Mouse (Mus musculus): ENCODE data around the gene Cttnbp2nl. TPM values are rescaled to one million over a fixed set of nuclear protein-coding genes. Genes with fewer than 3 reads are reported as not detected.

Gene Cttnbp2nl
- polyA plus RNA-seq, 1 experiment from 2014 or later: 55.7 TPM

DNA sequence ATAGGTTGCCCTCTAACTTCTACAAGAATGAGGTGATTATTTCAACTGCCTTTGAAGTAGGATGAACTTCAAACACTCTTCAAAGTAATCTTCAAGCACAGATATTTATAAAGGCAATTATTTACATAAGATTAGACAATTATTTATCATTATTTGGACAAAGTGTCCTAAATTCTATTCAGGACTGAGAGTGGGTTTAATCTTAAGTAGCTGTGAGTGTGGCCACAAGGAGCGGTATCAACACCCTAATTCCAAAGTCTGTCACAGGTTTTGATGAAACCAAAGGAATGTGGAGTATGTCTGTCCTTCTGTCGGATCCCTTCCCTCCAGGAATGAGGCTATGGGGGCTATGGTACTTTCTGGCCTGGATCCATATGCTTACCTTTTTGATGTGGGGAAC is 38.0 kb downstream of the Cttnbp2nl start:
- Histone ChIP-seq H3K36me3 (ENCODE audit: control insufficient read depth, insufficient read depth, low read length) (peaks cover 4% of the 10 kb centered on the region; the same call in 1 of the 2 replicates), H3K4me3 (ENCODE audit: low read depth, low read length) (no peak overlapping the region), H3K9me3 (ENCODE audit: control insufficient read depth, low read length) (no peaks in the 10 kb centered on the region), H3K9ac (ENCODE audit: low read length) (no peak overlapping the region), H3K27me3 (ENCODE audit: control insufficient read depth, insufficient read depth, low read length) (no peaks in the 10 kb centered on the region), H3K27ac (ENCODE audit: low read depth, low read length) (no peak overlapping the region), H3K4me2 (ENCODE audit: low read depth) (no peak overlapping the region), H3K4me1 (ENCODE audit: control insufficient read depth, insufficient read depth, low read length) (no peaks in the 10 kb centered on the region)
- WGBS: 93% methylated on average over 2 of the region's 2 CpGs
- DNase-seq (ENCODE audit: low spot score) (no peak), ATAC-seq (ENCODE audit: insufficient read depth, low FRiP score, low TSS enrichment) (no peak)

DNA sequence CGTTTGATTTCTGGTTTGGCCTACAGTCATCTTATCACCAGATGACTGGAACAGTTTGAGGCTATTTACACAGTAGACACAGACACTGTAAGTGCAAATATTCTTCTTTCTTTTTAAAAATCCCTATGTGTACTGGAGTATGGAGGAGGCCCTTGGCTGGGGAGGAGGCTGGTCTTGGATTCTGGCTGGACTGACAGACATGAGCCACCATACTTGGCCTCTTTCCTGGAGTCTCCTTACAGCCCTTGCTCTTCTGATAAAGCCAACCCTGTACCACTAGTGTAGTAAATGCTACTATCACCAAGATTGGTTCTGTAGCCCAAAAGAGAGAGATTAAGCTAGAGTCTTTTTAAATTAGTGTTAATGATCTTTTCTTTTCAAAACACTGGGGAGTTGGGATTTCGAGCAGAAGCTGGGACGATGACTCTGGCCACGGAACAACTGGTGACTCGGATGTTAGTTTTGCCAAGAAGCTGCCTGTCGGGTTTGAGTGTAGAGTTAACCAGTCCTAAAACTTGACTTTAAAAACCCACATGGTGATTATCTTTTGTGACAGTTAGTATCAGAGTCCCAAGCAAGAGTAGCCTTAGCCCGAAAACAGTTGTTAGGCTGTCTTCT is 40.1 kb downstream of the Cttnbp2nl start:
- Histone ChIP-seq H3K4me3 (ENCODE audit: low read depth, low read length) (no peak overlapping the region), H3K9ac (ENCODE audit: low read length) (no peak overlapping the region), H3K4me2 (ENCODE audit: low read depth) (no peak overlapping the region), H3K36me3 (ENCODE audit: control insufficient read depth, insufficient read depth, low read length) (peaks cover 7% of the 10 kb centered on the region; the same call in 1 of the 2 replicates), H3K9me3 (ENCODE audit: control insufficient read depth, low read length) (no peaks in the 10 kb centered on the region), H3K27me3 (ENCODE audit: control insufficient read depth, insufficient read depth, low read length) (no peaks in the 10 kb centered on the region), H3K27ac (ENCODE audit: low read depth, low read length) (no peak overlapping the region), H3K4me1 (ENCODE audit: control insufficient read depth, insufficient read depth, low read length) (no peaks in the 10 kb centered on the region)
- ATAC-seq (ENCODE audit: insufficient read depth, low FRiP score, low TSS enrichment): no peak
- no peak for DNase-seq (ENCODE audit: low spot score)
- WGBS: 93% methylated on average over 7 of the region's 7 CpGs

DNA sequence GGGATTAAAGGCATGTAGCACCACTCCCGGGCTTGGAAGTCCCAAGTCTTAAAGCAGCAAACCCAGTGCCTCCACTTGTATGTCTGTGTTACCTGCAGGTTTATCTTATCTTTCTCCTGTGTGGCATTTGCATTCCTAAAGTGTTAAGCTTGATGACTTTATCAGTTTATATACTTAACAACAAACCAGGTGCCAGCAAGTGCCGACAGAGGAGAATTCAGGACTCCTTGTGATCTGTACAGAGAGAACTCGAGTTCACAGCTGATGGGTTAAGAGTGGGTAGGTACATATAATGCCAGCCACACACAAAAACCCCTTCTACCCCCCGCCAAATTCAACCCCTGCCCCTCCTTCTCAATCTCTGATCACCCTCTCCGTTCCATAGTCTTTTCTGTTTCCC is 41.1 kb downstream of the Cttnbp2nl start:
- WGBS: 90% methylated on average over 5 of the region's 5 CpGs
- Histone ChIP-seq H3K4me2 (ENCODE audit: low read depth) (no peak overlapping the region), H3K27ac (ENCODE audit: low read depth, low read length) (no peak overlapping the region), H3K9me3 (ENCODE audit: control insufficient read depth, low read length) (no peaks in the 10 kb centered on the region), H3K27me3 (ENCODE audit: control insufficient read depth, insufficient read depth, low read length) (no peaks in the 10 kb centered on the region), H3K4me3 (ENCODE audit: low read depth, low read length) (no peak overlapping the region), H3K9ac (ENCODE audit: low read length) (no peak overlapping the region), H3K36me3 (ENCODE audit: control insufficient read depth, insufficient read depth, low read length) (peaks cover 13% of the 10 kb centered on the region; the same call in 1 of the 2 replicates), H3K4me1 (ENCODE audit: control insufficient read depth, insufficient read depth, low read length) (no peaks in the 10 kb centered on the region)
- DNase-seq (ENCODE audit: low spot score) (no peak), ATAC-seq (ENCODE audit: insufficient read depth, low FRiP score, low TSS enrichment) (no peak)

DNA sequence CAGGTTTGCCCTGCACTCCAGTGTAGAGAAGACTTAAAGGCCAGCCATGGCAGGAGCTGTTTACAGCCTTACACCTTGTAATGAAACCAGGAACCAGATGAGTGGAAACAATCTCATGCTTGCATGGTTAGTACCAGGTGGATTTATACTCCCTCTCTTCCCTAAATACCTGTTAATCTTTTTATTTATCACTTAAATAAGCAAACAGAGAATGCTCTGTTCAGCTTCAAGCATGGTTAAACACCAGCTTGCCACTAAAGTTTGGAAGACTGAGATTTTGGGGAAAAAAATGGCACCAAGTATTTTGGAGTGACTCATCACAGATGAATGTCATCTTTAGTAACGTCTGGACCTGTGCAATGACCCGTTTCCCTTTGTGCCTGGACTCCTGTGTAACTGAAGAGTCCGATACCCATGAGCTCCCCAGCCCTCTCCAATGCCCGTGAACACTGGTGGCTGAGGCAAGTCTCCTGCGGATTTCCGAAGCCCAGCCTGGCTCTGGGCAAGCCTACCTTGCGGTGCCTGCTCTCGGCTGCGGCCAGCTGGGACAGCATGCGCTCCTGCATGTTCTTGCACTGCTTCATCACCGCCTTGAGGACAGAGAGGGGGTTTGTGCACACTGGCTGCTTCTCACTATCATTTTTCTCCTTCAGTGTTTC is 42.1 kb downstream of the Cttnbp2nl start:
- DNase-seq (ENCODE audit: low spot score): no peak
- Histone ChIP-seq H3K4me3 (ENCODE audit: low read depth, low read length) (no peak overlapping the region), H3K27ac (ENCODE audit: low read depth, low read length) (no peak overlapping the region), H3K9ac (ENCODE audit: low read length) (no peak overlapping the region), H3K4me1 (ENCODE audit: control insufficient read depth, insufficient read depth, low read length) (no peaks in the 10 kb centered on the region), H3K4me2 (ENCODE audit: low read depth) (no peak overlapping the region), H3K9me3 (ENCODE audit: control insufficient read depth, low read length) (no peaks in the 10 kb centered on the region), H3K27me3 (ENCODE audit: control insufficient read depth, insufficient read depth, low read length) (no peaks in the 10 kb centered on the region), H3K36me3 (ENCODE audit: control insufficient read depth, insufficient read depth, low read length) (peaks cover 18% of the 10 kb centered on the region)
- WGBS: 93% methylated on average over 11 of the region's 11 CpGs
- no peak for ATAC-seq (ENCODE audit: insufficient read depth, low FRiP score, low TSS enrichment)

DNA sequence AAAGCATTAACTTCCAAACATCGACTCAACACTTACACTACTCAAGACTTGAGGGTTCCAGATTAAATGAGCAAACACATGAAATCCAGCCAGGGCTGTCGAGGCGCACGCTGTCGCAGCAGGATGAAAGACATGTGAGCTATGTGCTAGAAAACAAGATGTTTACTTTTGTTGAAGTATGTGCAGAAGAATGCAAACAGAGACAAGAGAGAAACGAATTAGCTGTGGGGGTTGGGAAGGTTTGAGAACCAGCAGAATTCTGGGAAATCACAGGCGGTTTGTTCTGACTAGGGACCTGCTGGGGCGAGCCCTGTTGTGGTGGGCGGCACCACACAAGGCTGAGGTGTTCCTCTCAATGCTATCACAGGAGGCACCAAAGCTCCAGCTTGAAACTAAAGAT is 44.9 kb downstream of the Cttnbp2nl start:
- H3K9me3 ChIP-seq (ENCODE audit: control insufficient read depth, low read length): no peaks in the 10 kb centered on the region
- H3K9ac ChIP-seq (ENCODE audit: low read length): no peak overlapping the region
- 93% methylated on average over 9 of the region's 9 CpGs for WGBS
- peaks cover 28% of the 10 kb centered on the region for H3K36me3 ChIP-seq (ENCODE audit: control insufficient read depth, insufficient read depth, low read length)
- H3K27me3 ChIP-seq (ENCODE audit: control insufficient read depth, insufficient read depth, low read length): no peaks in the 10 kb centered on the region
- no peak overlapping the region for H3K4me3 ChIP-seq (ENCODE audit: low read depth, low read length)
- ATAC-seq (ENCODE audit: insufficient read depth, low FRiP score, low TSS enrichment) (no peak), DNase-seq (ENCODE audit: low spot score) (no peak)
- H3K4me1 ChIP-seq (ENCODE audit: control insufficient read depth, insufficient read depth, low read length): no peaks in the 10 kb centered on the region
- H3K27ac ChIP-seq (ENCODE audit: low read depth, low read length): no peak overlapping the region
- no peak overlapping the region for H3K4me2 ChIP-seq (ENCODE audit: low read depth)

DNA sequence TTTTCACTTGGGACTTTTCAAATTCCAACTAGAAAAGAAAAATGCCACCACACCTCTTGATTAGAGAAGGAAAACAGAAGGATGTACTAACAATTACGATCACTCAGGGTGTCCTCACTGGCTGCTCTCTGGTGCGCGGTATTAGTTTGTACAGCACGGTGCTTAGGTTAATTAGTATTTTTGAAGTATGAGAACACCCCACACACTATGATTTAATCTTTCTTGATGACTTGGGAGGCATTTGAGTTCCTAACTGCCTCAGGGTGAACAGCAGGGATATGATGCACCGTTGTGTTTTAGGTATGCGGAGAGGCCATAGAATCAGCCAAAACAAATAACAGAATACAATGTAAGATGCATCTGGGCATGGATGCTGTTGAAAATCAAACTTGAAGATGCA is 46.8 kb downstream of the Cttnbp2nl start:
- no peaks in the 10 kb centered on the region for H3K4me1 ChIP-seq (ENCODE audit: control insufficient read depth, insufficient read depth, low read length)
- ATAC-seq (ENCODE audit: insufficient read depth, low FRiP score, low TSS enrichment) (no peak), DNase-seq (ENCODE audit: low spot score) (no peak)
- H3K36me3 ChIP-seq (ENCODE audit: control insufficient read depth, insufficient read depth, low read length): peaks cover 30% of the 10 kb centered on the region
- H3K4me3 ChIP-seq (ENCODE audit: low read depth, low read length): no peak overlapping the region
- H3K4me2 ChIP-seq (ENCODE audit: low read depth): no peak overlapping the region
- H3K9ac ChIP-seq (ENCODE audit: low read length): no peak overlapping the region
- 96% methylated on average over 6 of the region's 6 CpGs for WGBS
- no peak overlapping the region for H3K27ac ChIP-seq (ENCODE audit: low read depth, low read length)
- H3K9me3 ChIP-seq (ENCODE audit: control insufficient read depth, low read length): no peaks in the 10 kb centered on the region
- H3K27me3 ChIP-seq (ENCODE audit: control insufficient read depth, insufficient read depth, low read length): no peaks in the 10 kb centered on the region

DNA sequence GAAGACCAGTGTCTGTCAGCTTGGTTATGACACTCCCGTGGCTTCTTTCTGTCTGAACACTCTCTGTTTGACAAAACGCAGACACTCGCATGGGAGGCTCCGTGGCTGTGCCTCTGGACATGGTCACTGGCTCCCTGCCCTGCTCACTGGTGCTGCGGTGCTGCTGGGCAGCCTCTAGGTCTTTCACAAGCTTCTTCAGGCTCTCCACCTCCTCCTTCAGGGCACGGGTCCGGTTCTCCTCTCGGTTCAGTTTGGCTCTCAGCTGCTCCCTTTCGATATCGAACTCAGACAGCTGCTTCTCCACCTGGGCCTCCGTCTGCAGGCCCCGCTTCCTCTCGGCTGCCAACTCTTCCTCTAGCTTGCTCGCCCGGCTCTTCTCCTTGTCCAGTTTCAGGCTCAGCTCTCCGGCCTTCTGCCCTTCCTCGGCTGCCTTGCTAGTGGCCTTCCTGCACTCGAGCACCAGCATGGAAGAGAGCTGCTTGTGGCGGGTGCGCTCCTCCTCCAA is 47.3 kb downstream of the Cttnbp2nl start:
- Histone ChIP-seq H3K36me3 (ENCODE audit: control insufficient read depth, insufficient read depth, low read length) (peaks cover 30% of the 10 kb centered on the region), H3K4me2 (ENCODE audit: low read depth) (no peak overlapping the region), H3K9ac (ENCODE audit: low read length) (no peak overlapping the region), H3K4me3 (ENCODE audit: low read depth, low read length) (no peak overlapping the region), H3K9me3 (ENCODE audit: control insufficient read depth, low read length) (no peaks in the 10 kb centered on the region), H3K27me3 (ENCODE audit: control insufficient read depth, insufficient read depth, low read length) (no peaks in the 10 kb centered on the region), H3K4me1 (ENCODE audit: control insufficient read depth, insufficient read depth, low read length) (no peaks in the 10 kb centered on the region), H3K27ac (ENCODE audit: low read depth, low read length) (no peak overlapping the region)
- ATAC-seq (ENCODE audit: insufficient read depth, low FRiP score, low TSS enrichment) (no peak), DNase-seq (ENCODE audit: low spot score) (no peak)
- WGBS: 93% methylated on average over 20 of the region's 20 CpGs

DNA sequence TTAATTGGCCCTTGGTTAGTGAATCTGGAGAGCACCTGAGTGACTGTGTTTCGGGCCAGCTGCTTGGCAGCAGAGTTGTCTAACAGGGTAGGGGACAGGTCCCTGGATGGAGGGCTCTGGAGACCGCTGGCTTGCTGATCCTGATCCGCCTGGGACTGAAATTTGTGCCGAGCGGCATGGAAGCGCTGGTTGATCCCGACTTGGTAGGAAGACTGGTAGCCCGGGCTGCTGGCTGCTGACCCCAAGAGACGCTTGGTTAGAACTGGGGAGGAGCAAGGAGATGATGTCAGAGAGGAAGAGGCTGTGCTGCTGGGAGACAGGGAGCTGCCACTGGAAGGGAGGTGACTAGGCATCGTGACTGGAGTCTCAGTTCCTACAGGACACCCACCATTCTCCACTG is 47.9 kb downstream of the Cttnbp2nl start:
- 92% methylated on average over 10 of the region's 10 CpGs for WGBS
- Histone ChIP-seq H3K9me3 (ENCODE audit: control insufficient read depth, low read length) (no peaks in the 10 kb centered on the region), H3K4me3 (ENCODE audit: low read depth, low read length) (no peak overlapping the region), H3K27me3 (ENCODE audit: control insufficient read depth, insufficient read depth, low read length) (no peaks in the 10 kb centered on the region), H3K27ac (ENCODE audit: low read depth, low read length) (no peak overlapping the region), H3K4me1 (ENCODE audit: control insufficient read depth, insufficient read depth, low read length) (no peaks in the 10 kb centered on the region), H3K36me3 (ENCODE audit: control insufficient read depth, insufficient read depth, low read length) (peaks cover 26% of the 10 kb centered on the region), H3K4me2 (ENCODE audit: low read depth) (no peak overlapping the region), H3K9ac (ENCODE audit: low read length) (no peak overlapping the region)
- ATAC-seq (ENCODE audit: insufficient read depth, low FRiP score, low TSS enrichment) (no peak), DNase-seq (ENCODE audit: low spot score) (no peak)

DNA sequence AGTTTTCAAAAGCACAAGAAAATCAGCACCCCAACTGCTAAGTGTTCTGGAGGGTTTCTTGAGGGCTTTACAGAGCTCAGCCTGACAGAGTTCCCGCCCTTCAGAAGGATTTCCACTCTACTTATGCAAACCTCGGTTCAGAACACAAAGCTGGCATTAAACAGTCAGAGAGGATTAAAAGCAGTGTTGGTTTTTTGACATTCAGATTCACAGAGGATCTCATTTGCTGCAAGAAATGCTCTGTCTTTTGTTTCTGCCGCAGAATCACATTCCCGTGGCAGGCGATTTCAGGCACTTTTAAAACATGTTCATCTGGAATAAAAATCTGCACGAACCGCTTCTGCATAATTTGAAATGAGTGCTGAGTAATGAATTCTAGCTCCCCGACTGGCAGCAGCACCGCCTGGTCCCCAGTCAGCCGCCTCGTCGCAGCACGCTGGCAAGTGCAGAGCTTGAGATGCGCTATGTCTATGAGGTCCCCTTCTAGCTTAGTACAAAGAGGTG is 48.9 kb downstream of the Cttnbp2nl start:
- WGBS: 91% methylated on average over 14 of the region's 14 CpGs
- Histone ChIP-seq H3K9me3 (ENCODE audit: control insufficient read depth, low read length) (no peaks in the 10 kb centered on the region), H3K4me3 (ENCODE audit: low read depth, low read length) (no peak overlapping the region), H3K36me3 (ENCODE audit: control insufficient read depth, insufficient read depth, low read length) (peaks cover 23% of the 10 kb centered on the region), H3K4me2 (ENCODE audit: low read depth) (no peak overlapping the region), H3K9ac (ENCODE audit: low read length) (no peak overlapping the region), H3K27me3 (ENCODE audit: control insufficient read depth, insufficient read depth, low read length) (no peaks in the 10 kb centered on the region), H3K27ac (ENCODE audit: low read depth, low read length) (no peak overlapping the region), H3K4me1 (ENCODE audit: control insufficient read depth, insufficient read depth, low read length) (no peaks in the 10 kb centered on the region)
- DNase-seq (ENCODE audit: low spot score): no peak
- ATAC-seq (ENCODE audit: insufficient read depth, low FRiP score, low TSS enrichment): no peak

All from neural tube, embryonic 11.5 days (tissue).